Mouse (Mus musculus): ENCODE measurements around the gene Txnrd2.

- TF ChIP-seq USF1 (IDR thresholded peaks at IDR 0.05; ENCODE audit: low read depth, low read length) (no peak), CTCF (conservative IDR thresholded peaks at IDR 0.05 in 1 of 2, IDR thresholded peaks at IDR 0.05 in 1 of 2; ENCODE audit: low read depth in 2 of 2, low read length in 2 of 2) (no peak), HCFC1 (IDR thresholded peaks at IDR 0.05; ENCODE audit: low read depth, low read length) (no peak), MAZ (IDR thresholded peaks at IDR 0.05; ENCODE audit: low read depth, low read length) (no peak), UBTF (IDR thresholded peaks at IDR 0.05; ENCODE audit: low read depth, low read length) (no peak), CHD1 (IDR thresholded peaks at IDR 0.05; ENCODE audit: low read depth, low read length) (no peak)
Observed at GRCm38 (mm10) chr16:18405876-18406275, 20.3 kb upstream of the Txnrd2 start.
